Mouse (Mus musculus) testis, postnatal 10 days (tissue): Measurements from ENCODE around the gene Gm49601.

Experiments
- DNase-seq: peaks from one replicate; pipeline ENCODE4 v3.0.0; 2021; ENCODE audit warnings: low spot score

Gm49601 gene

GRCm38 (mm10) chr16:18582426-18583148, 43.6 kb downstream of the Gm49601 start:
- no peak for DNase-seq

- no peak for DNase-seq
These were observed 44.5 kb downstream of the Gm49601 start for GRCm38 (mm10) chr16:18581623-18582205.

GRCm38 (mm10) chr16:18581050-18581622, 45.1 kb downstream of the Gm49601 start:
- peak; percentile 63 for DNase-seq

- DNase-seq: no peak
These were observed 45.8 kb downstream of the Gm49601 start for GRCm38 (mm10) chr16:18580389-18580788.

GRCm38 (mm10) chr16:18577599-18578160, 48.5 kb downstream of the Gm49601 start:
- DNase-seq: no peak

GRCm38 (mm10) chr16:18577071-18577470, 49.2 kb downstream of the Gm49601 start:
- DNase-seq: no peak

GRCm38 (mm10) chr16:18574196-18574595, 52.0 kb downstream of the Gm49601 start:
- no peak for DNase-seq
